Mouse (Mus musculus) c-Kit-positive CD71-negative TER-119-negative erythroid progenitor cells, embryonic 14.5 days (primary cell): ENCODE data around the gene Ppp1r16b.

Source experiments
- DNase-seq: peaks from one replicate; pipeline ENCODE4 v3.0.0-alpha.2; 2013; ENCODE audit warnings: low read depth

Gene Ppp1r16b

DNA sequence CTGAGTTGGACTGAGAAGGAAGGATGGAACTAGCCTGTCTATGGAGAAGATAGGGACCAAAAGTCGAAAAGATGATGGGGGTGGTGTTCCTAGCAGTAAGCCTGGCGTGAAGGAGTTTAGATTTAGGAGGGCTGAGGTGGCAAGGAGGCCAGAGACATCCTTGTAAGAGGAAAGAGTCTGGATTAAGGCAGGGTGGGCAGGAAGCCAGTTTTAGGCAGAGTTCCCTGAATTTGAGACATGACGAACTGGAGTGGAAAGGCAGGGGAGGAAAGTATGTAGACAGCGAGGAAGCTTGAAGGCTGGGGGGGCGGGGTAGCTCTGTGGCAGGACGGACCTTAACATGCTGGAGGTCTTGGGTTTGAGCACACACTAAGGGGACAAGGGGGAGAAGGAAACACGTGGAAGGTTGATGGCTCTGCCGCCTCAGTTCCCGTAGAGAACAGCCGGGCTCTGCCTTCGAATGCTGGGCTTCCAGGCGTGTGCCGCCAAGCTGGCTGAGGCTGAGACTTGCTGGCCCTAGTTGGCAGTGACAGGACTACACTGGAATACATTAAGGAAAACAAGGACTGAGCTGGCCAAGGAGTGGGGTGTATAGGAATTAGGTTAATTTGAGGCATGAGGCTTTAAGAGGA lies 105.0 kb downstream of the Ppp1r16b start:
- no peak for DNase-seq

GRCm38 (mm10) chr2:158771066-158771763 lies 106.0 kb downstream of the Ppp1r16b start:
- no peak for DNase-seq

DNA sequence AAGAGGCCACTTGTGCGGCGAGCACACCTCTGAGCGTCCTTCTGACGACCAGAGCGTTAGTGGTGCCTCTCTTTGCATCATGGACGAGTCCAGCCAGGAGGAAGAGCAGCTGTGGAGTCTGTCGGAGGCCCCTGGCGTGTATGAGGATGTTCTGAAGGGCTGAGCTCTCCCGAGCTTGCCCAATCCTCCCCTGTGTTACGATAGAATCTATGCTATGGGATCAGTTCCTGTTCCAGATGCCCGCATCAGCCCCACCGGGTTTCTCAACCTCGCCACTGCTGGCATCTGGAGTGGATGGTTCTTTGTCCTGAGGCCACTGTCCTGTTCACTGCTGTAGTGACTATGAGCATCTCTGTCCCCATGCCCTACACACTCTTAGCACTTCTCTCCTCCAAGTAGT lies 107.6 kb downstream of the Ppp1r16b start:
- DNase-seq = no peak

DNA sequence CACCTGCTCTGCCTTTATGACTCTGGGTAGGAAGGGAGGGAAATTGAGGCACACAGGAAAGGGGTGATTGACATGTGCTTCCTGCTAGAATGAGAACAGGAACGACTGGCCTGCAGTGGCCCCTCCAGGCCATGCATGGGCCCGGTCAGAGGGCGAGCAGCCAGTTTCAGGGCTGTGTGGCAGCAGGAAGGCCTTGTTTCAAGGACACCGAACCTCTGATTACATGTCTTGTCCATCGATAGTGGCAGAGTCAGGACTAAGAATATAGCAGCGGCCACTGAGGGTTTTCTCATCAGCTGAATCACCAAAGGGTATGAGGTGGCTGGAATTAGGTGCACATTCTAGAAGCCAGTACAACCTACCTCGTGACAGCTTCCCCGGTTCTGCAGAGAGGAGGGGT lies 109.7 kb downstream of the Ppp1r16b start:
- DNase-seq = no peak

DNA sequence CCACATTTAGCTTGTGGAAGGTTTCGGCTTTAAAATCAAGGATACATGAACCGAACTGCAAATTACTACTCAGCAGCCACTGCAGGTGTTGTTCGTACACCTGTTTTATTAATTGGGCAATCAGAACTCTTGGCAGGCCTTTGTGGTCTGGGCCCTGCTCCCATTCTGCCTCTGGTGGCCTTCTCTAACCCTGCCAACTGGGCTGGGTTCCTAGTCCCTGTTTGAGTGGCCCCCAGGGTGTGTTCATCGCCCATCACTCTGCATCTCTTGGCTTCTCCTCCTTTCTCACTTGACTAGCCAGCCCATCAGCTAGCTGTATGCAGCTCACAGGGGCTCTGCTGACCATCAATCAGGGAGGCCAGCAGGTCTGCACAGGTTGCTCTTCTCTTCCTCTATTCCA lies 111.5 kb downstream of the Ppp1r16b start:
- no peak for DNase-seq

- no peak for DNase-seq
Observed at GRCm38 (mm10) chr2:158777490-158777889, 112.3 kb downstream of the Ppp1r16b start.

GRCm38 (mm10) chr2:158778349-158778748 lies 113.2 kb downstream of the Ppp1r16b start:
- no peak for DNase-seq

DNA sequence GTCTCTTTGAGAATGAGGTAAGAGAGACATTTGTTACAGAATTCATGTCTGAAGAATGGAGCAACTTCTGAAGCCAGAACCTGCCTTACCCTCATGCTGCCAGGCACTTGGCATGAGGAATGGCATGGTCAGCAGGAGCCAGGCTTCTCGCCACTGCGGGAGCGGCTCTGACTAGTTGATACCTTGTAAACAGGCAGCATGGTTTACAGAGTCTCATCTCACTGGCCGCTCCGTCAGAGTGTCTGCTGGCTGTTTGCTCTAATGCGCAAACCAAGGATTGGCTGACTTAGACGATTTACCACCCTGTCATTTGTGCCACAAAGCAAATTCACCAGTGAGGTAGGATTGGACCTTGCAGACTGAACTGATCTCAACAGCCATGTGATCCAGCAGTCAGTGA lies 115.9 kb downstream of the Ppp1r16b start:
- no peak for DNase-seq

- no peak for DNase-seq
Observed at GRCm38 (mm10) chr2:158786927-158787795, 122.0 kb downstream of the Ppp1r16b start.

DNA sequence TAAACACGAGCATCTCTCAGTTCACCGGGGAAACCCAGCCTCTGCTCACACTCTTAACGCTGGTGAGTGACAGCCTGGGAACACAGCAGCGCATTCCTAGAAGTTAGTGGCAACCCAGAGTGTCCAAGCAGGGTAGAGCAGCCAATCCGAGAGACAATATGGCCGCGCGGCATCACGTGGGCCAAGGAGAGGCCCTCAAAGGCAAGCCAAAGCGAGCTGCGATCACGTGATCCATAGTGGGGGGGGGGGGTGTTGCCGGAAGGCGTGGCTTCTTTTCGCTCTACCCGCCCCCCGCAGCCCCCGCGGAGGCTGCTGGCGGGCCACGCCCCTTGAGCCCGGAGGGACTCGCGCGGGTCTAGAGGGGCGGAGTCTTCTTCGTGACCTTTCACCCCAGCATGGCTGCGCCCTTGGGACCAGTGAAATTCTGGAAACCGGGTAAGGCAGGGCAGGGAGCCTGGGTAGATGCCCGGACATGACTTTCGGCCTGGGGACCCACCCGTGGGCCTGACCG lies 129.4 kb downstream of the Ppp1r16b start, which contains the start of gene Dhx35:
Gene Dhx35 (plus strand): TSS at position 314 of the 511 bp plus-strand sequence.
- DNase-seq = peak; percentile 89

DNA sequence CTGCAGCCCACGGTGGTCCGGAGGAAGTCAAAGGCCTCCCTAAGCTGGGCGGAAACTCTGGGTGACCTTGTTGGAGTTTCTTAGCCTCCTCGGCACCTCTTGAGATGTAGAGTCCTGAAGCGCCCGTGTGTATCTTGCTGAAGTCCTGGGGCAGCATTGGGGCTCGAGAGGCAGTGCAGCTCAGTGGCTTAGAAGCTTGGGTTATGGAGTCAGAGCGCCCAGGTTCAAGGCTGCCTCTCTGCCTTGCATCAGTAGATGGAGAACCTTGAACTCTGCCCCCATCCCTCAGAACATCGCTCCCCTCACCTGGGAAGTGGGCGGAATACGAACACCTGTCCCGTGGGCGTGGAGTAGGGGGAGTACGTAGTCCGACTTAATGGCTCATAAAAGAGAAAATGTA lies 129.8 kb downstream of the Ppp1r16b start:
- DNase-seq = no peak

DNA sequence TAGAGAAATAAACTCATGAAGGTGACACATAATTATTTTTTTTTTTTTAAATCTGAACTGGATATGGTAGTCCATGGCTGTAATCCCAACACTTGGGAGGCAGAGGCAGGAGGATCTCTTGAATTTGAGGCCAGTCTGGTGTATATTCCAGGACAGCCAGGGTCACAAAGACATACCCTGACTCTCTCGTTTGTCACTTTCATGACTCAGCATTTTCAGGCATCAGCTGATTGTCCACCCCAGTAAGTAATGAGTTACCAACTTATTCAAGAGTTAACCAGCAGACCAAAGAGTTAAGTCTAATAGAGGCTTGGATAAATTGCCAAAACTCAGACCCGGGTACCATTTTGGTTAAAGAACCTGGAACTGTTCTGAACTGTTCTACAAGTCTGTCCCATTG lies 130.7 kb downstream of the Ppp1r16b start:
- DNase-seq = no peak

DNA sequence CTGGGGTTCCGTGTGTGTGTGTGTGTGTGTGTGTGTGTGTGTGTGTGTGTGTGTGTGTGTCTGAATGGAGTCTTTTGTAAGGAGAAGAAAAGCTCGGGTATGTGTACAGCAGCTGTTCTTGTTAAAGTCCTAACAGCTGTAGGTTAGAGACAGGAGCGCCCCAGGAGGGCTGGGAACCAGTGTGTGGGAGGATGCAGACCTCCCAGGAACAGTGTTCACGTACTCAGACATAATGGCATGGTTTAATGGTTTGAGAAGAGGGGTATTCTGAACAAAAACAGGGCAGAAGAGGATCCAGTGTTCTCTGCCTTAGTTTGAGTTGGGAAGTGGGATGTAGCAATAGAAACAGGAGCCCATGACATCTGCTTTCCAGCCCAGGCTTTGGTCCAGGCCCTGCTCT lies 134.1 kb downstream of the Ppp1r16b start:
- DNase-seq = no peak

DNA sequence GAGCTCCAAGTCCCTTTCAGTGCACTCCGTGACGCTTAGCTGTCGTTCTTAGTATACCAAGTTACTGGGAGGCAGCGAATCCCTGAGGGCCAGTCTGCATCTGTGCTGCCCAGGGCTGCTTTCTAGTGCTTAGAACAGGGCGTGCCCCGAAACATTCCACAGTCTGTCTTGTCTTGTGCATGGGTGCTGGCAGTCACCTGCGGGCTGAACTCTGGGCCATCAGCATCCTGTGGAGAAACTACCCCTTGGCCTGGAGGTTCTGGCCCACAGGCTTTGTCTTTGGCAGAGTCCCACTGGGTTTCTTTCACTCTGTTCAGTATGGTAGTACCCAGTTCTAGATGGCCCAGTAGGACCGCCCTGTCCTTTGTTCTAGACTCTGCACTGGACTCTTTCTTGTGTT lies 135.6 kb downstream of the Ppp1r16b start:
- no peak for DNase-seq

- DNase-seq = no peak
Observed at GRCm38 (mm10) chr2:158803575-158803974, 138.4 kb downstream of the Ppp1r16b start.

GRCm38 (mm10) chr2:158815686-158816085 lies 150.5 kb downstream of the Ppp1r16b start:
- DNase-seq = no peak
